Mouse (Mus musculus): ENCODE measurements around the gene Naa30. TPM values are rescaled to one million over a fixed set of nuclear protein-coding genes. Genes with fewer than 3 reads are reported as not detected.
A peak's percentile ranks its signal among the peaks of the same experiment; 100 is the strongest.

Gene Naa30
- 10.1 and 10.5 TPM in 2 replicates for polyA plus RNA-seq (2014; fragmentation: Nextera tagmentation; extraction: Ambion mirVana)

GRCm38 (mm10) chr14:49171867-49172581 lies at the start of gene Naa30:
TSS of gene Naa30 (plus strand) at chr14:49172226.
- Histone ChIP-seq H3K4me3 (ENCODE audit: low read depth, low read length) (peak within 1 kb of the TSS; percentile 78), H3K9ac (ENCODE audit: low read depth, low read length) (peak within 1 kb of the TSS; percentile 85), H3K36me3 (ENCODE audit: control insufficient read depth, insufficient read depth, low read length) (no peaks in the 10 kb centered on the region), H3K4me1 (ENCODE audit: control insufficient read depth, insufficient read depth, low read length) (peaks cover 20% of the 10 kb centered on the region), H3K4me2 (peak within 1 kb of the TSS; percentile 86), H3K27ac (ENCODE audit: low read depth, low read length) (peak within 1 kb of the TSS; percentile 87), H3K27me3 (ENCODE audit: control insufficient read depth, insufficient read depth, low read length) (no peaks in the 10 kb centered on the region), H3K9me3 (replicated peaks; ENCODE audit: control insufficient read depth, low read length) (no peaks in the 10 kb centered on the region)
- under 1% methylated on average over 72 of the region's 86 CpGs for WGBS (ENCODE audit: insufficient replicate concordance)
- peak; percentile 95 for ATAC-seq (replicated peaks; ENCODE audit: insufficient number of reproducible peaks, low FRiP score, low TSS enrichment)

DNA sequence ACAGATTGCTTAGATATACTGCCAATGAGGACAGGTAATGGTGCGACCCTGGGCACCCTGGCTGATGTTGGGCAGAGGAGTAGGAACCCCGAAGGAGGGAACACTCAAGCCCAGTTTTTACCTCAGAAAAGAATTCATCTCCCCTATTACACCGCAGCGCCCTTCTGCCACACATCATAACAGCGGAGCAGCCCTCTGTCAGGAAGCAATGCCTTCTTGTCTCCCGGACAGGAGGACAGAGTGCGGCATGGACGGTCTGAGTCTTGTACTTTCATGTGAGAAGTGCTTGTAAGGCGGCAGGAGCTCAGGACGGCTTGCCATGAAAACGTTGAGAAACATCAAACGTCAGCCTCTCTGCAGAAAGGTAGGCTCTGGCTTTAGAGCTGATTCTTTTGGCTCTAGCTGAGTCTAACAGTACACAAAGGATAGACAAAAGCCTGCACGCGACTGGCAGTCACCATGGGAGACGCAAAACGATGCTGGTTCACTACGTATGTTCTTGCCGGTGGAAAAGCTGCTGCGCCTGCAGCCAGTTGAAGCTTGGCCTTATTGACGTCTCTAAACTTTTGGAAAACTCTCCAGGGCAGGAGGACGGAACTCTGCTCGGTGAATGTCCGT lies 44.8 kb upstream of the Naa30 start:
- no peak for ATAC-seq (replicated peaks; ENCODE audit: insufficient number of reproducible peaks, low FRiP score, low TSS enrichment)
- Histone ChIP-seq H3K27ac (ENCODE audit: low read depth, low read length) (no peak overlapping the region), H3K4me3 (ENCODE audit: low read depth, low read length) (no peak overlapping the region), H3K4me2 (no peak overlapping the region), H3K4me1 (ENCODE audit: control insufficient read depth, insufficient read depth, low read length) (no peaks in the 10 kb centered on the region), H3K27me3 (ENCODE audit: control insufficient read depth, insufficient read depth, low read length) (no peaks in the 10 kb centered on the region), H3K9ac (ENCODE audit: low read depth, low read length) (no peak overlapping the region), H3K36me3 (ENCODE audit: control insufficient read depth, insufficient read depth, low read length) (no peaks in the 10 kb centered on the region), H3K9me3 (replicated peaks; ENCODE audit: control insufficient read depth, low read length) (no peaks in the 10 kb centered on the region)
- WGBS (ENCODE audit: insufficient replicate concordance): 81% methylated on average over 23 of the region's 23 CpGs

DNA sequence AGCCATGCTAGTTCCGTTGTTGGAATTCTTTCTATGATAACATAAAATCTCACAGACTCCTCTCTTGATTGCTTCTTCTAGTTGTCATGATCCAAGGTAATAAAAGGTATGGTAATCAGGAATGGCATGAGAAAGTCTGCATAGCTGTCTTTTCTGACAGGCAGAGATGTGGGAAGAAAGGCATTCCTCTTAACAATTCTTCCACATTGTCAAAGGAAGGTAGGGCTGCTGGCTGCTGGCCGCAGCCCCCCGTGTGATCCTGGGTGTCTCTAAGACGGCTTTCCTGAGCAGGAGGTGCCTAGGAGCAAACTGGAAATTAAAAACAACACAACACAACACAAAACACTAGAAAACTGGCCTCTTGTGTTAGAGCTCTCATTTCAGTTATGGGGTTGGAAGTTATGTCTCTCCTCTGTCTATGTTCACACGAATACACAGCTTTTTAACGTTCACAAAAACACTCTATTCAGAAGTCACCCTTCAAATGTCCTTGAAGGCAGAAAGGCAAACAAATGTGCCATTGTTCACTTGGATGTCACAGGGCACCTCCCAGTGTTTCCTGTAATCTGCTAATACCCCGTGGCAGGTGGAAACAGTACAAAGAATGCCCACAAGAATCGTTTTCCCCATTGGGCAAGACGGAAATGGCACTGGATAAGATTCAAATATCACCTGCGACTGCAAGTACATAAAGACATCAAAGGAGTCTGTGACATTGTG lies 43.3 kb upstream of the Naa30 start:
- Histone ChIP-seq H3K27ac (ENCODE audit: low read depth, low read length) (no peak overlapping the region), H3K9ac (ENCODE audit: low read depth, low read length) (no peak overlapping the region), H3K4me3 (ENCODE audit: low read depth, low read length) (no peak overlapping the region), H3K4me1 (ENCODE audit: control insufficient read depth, insufficient read depth, low read length) (no peaks in the 10 kb centered on the region), H3K36me3 (ENCODE audit: control insufficient read depth, insufficient read depth, low read length) (no peaks in the 10 kb centered on the region), H3K27me3 (ENCODE audit: control insufficient read depth, insufficient read depth, low read length) (no peaks in the 10 kb centered on the region), H3K9me3 (replicated peaks; ENCODE audit: control insufficient read depth, low read length) (no peaks in the 10 kb centered on the region), H3K4me2 (no peak overlapping the region)
- no peak for ATAC-seq (replicated peaks; ENCODE audit: insufficient number of reproducible peaks, low FRiP score, low TSS enrichment)
- 69% methylated on average over 10 of the region's 10 CpGs for WGBS (ENCODE audit: insufficient replicate concordance)

- no peaks in the 10 kb centered on the region for H3K4me1 ChIP-seq (ENCODE audit: control insufficient read depth, insufficient read depth, low read length)
- ATAC-seq (replicated peaks; ENCODE audit: insufficient number of reproducible peaks, low FRiP score, low TSS enrichment): no peak
- no peaks in the 10 kb centered on the region for H3K36me3 ChIP-seq (ENCODE audit: control insufficient read depth, insufficient read depth, low read length)
- H3K27me3 ChIP-seq (ENCODE audit: control insufficient read depth, insufficient read depth, low read length): no peaks in the 10 kb centered on the region
- no peak overlapping the region for H3K4me3 ChIP-seq (ENCODE audit: low read depth, low read length)
- H3K27ac ChIP-seq (ENCODE audit: low read depth, low read length): no peak overlapping the region
- 79% methylated on average over 3 of the region's 3 CpGs for WGBS (ENCODE audit: insufficient replicate concordance)
- no peak overlapping the region for H3K9ac ChIP-seq (ENCODE audit: low read depth, low read length)
- no peak overlapping the region for H3K4me2 ChIP-seq
- H3K9me3 ChIP-seq (replicated peaks; ENCODE audit: control insufficient read depth, low read length): no peaks in the 10 kb centered on the region
These were observed 39.6 kb upstream of the Naa30 start for GRCm38 (mm10) chr14:49132391-49132790.

- no peak for ATAC-seq (replicated peaks; ENCODE audit: insufficient number of reproducible peaks, low FRiP score, low TSS enrichment)
These were observed 33.9 kb upstream of the Naa30 start for GRCm38 (mm10) chr14:49138171-49138570.

GRCm38 (mm10) chr14:49140756-49141155 lies 31.3 kb upstream of the Naa30 start:
- 84% methylated on average over 7 of the region's 7 CpGs for WGBS (ENCODE audit: insufficient replicate concordance)
- H3K36me3 ChIP-seq (ENCODE audit: control insufficient read depth, insufficient read depth, low read length): no peaks in the 10 kb centered on the region
- H3K27ac ChIP-seq (ENCODE audit: low read depth, low read length): no peak overlapping the region
- ATAC-seq (replicated peaks; ENCODE audit: insufficient number of reproducible peaks, low FRiP score, low TSS enrichment): no peak
- no peaks in the 10 kb centered on the region for H3K9me3 ChIP-seq (replicated peaks; ENCODE audit: control insufficient read depth, low read length)
- no peak overlapping the region for H3K9ac ChIP-seq (ENCODE audit: low read depth, low read length)
- H3K4me3 ChIP-seq (ENCODE audit: low read depth, low read length): no peak overlapping the region
- H3K4me2 ChIP-seq: no peak overlapping the region
- no peaks in the 10 kb centered on the region for H3K27me3 ChIP-seq (ENCODE audit: control insufficient read depth, insufficient read depth, low read length)
- H3K4me1 ChIP-seq (ENCODE audit: control insufficient read depth, insufficient read depth, low read length): no peaks in the 10 kb centered on the region

More at GRCm38 (mm10) chr14:49138171-49138570, 33.9 kb upstream of the Naa30 start:
- H3K27ac ChIP-seq (ENCODE audit: low read depth, low read length): no peak overlapping the region
- H3K9me3 ChIP-seq (replicated peaks; ENCODE audit: control insufficient read depth, low read length): no peaks in the 10 kb centered on the region
- no peaks in the 10 kb centered on the region for H3K36me3 ChIP-seq (ENCODE audit: control insufficient read depth, insufficient read depth, low read length)
- 51% methylated on average over 1 of the region's 1 CpGs for WGBS (ENCODE audit: insufficient replicate concordance)
- H3K4me2 ChIP-seq: no peak overlapping the region
- H3K9ac ChIP-seq (ENCODE audit: low read depth, low read length): no peak overlapping the region
- H3K4me3 ChIP-seq (ENCODE audit: low read depth, low read length): no peak overlapping the region
- H3K4me1 ChIP-seq (ENCODE audit: control insufficient read depth, insufficient read depth, low read length): no peaks in the 10 kb centered on the region
- no peaks in the 10 kb centered on the region for H3K27me3 ChIP-seq (ENCODE audit: control insufficient read depth, insufficient read depth, low read length)

GRCm38 (mm10) chr14:49153801-49154200 lies 18.2 kb upstream of the Naa30 start:
- H3K9ac ChIP-seq (ENCODE audit: low read depth, low read length): no peak overlapping the region
- no peak overlapping the region for H3K4me2 ChIP-seq
- no peaks in the 10 kb centered on the region for H3K4me1 ChIP-seq (ENCODE audit: control insufficient read depth, insufficient read depth, low read length)
- H3K27me3 ChIP-seq (ENCODE audit: control insufficient read depth, insufficient read depth, low read length): no peaks in the 10 kb centered on the region
- H3K4me3 ChIP-seq (ENCODE audit: low read depth, low read length): no peak overlapping the region
- H3K36me3 ChIP-seq (ENCODE audit: control insufficient read depth, insufficient read depth, low read length): no peaks in the 10 kb centered on the region
- ATAC-seq (replicated peaks; ENCODE audit: insufficient number of reproducible peaks, low FRiP score, low TSS enrichment): no peak
- no peak overlapping the region for H3K27ac ChIP-seq (ENCODE audit: low read depth, low read length)
- 33% methylated on average over 7 of the region's 7 CpGs for WGBS (ENCODE audit: insufficient replicate concordance)
- no peaks in the 10 kb centered on the region for H3K9me3 ChIP-seq (replicated peaks; ENCODE audit: control insufficient read depth, low read length)

DNA sequence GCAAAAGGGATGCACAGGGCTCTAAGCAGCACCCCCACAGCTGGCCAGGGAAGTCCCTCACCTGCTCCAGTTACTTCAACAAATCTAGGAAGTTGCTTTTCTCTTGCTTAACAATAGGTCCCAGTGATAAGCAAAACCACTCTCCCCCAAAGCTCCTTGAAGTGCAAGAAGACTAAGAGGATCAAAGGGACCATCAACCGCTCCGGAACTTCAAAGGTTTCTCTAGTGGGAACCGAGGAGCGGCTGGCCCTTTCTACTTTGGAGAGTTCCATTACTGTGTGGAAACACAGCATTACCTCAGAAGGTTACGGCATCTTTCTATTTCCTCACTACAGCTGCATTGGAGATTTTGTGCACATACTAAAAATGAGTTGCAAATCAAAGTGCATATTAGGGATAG lies 16.5 kb upstream of the Naa30 start:
- Histone ChIP-seq H3K27ac (ENCODE audit: low read depth, low read length) (no peak overlapping the region), H3K4me3 (ENCODE audit: low read depth, low read length) (no peak overlapping the region), H3K36me3 (ENCODE audit: control insufficient read depth, insufficient read depth, low read length) (no peaks in the 10 kb centered on the region), H3K9ac (ENCODE audit: low read depth, low read length) (no peak overlapping the region), H3K9me3 (replicated peaks; ENCODE audit: control insufficient read depth, low read length) (no peaks in the 10 kb centered on the region), H3K4me2 (no peak overlapping the region), H3K4me1 (ENCODE audit: control insufficient read depth, insufficient read depth, low read length) (no peaks in the 10 kb centered on the region), H3K27me3 (ENCODE audit: control insufficient read depth, insufficient read depth, low read length) (no peaks in the 10 kb centered on the region)
- no peak for ATAC-seq (replicated peaks; ENCODE audit: insufficient number of reproducible peaks, low FRiP score, low TSS enrichment)
- 19% methylated on average over 5 of the region's 5 CpGs for WGBS (ENCODE audit: insufficient replicate concordance)
